Mouse (Mus musculus): Measurements from ENCODE around the gene Gpr63.

DNA sequence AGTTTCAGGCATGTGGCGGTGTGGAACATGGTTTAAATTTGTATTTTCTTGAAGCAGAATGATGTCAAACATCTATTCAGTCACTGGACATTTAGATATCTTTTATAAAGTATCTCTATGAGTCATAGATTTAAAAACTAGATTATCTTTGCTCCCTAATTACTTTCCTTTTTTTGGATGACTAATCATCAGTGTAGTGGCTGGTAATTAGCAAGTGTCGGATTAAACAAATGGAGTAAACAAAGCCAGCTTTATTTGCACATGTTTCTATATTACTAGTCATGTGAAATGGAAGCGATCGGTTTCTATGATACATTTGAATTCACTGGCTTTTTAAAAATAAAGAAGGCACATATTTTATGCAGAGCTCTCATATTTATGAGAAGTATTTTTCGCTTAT is 37.3 kb upstream of the Gpr63 start:
- no peak for TF ChIP-seq CTCF (IDR thresholded peaks at IDR 0.05)
- no peak for TF ChIP-seq EP300 (IDR thresholded peaks at IDR 0.05)

Data from lung, postnatal 0 days (tissue).